Mouse (Mus musculus) neutrophil, adult 5-6 weeks (primary cell): ENCODE measurements around the gene Adamts13. TPM values are rescaled to one million over a fixed set of nuclear protein-coding genes. Genes with fewer than 3 reads are reported as not detected.
A peak's percentile ranks its signal among the peaks of the same experiment; 100 is the strongest.

ENCODE experiments used
- ATAC-seq: fragments of 151-379, 151-347 bp; 2 replicates; pipeline ENCODE4 v1.8.0; 2017; ENCODE audit warnings: mild to moderate bottlenecking, moderate TSS enrichment; ENCODE audit not compliant: insufficient number of reproducible peaks, poor library complexity, low FRiP score, severe bottlenecking; ENCODE audit errors: extremely low read depth
- total RNA-seq: library from RNA; stranded (forward); fragments of 200-1000 nt; gene quantifications from 2 replicates; pipeline ENCODE4 v1.2.3, GENCODE M21; 2017

Gene Adamts13
- total RNA-seq, 1 experiment from 2014 or later: not detected

- ATAC-seq: no peak
Measured at GRCm38 (mm10) chr2:27026857-27027617, 53.8 kb downstream of the Adamts13 start.

- ATAC-seq: peak; percentile 84
Measured at GRCm38 (mm10) chr2:27027618-27028436, 54.6 kb downstream of the Adamts13 start, which contains the start of gene Slc2a6. Gene Slc2a6 (minus strand): TSS chr2:27027998.

- no peak for ATAC-seq
Measured at GRCm38 (mm10) chr2:27028437-27029015, 55.3 kb downstream of the Adamts13 start.

- ATAC-seq: no peak
Measured at GRCm38 (mm10) chr2:27032361-27032760, 59.1 kb downstream of the Adamts13 start.

- no peak for ATAC-seq
Measured at GRCm38 (mm10) chr2:27036003-27036402, 62.8 kb downstream of the Adamts13 start.

- no peak for ATAC-seq
Measured at GRCm38 (mm10) chr2:27037008-27037407, 63.8 kb downstream of the Adamts13 start.

GRCm38 (mm10) chr2:27038596-27038995, 65.4 kb downstream of the Adamts13 start:
- ATAC-seq: peak; percentile 61; the same call in 1 of the 2 replicates

GRCm38 (mm10) chr2:27039286-27039685, 66.1 kb downstream of the Adamts13 start:
- ATAC-seq: no peak

GRCm38 (mm10) chr2:27042131-27042844, 69.1 kb downstream of the Adamts13 start:
- ATAC-seq: no peak

- 0 out of 2 replicates have a peak, but pooled peaks have one; percentile 21 for ATAC-seq
Measured at GRCm38 (mm10) chr2:27043461-27043860, 70.2 kb downstream of the Adamts13 start.

- no peak for ATAC-seq
Measured at GRCm38 (mm10) chr2:27044166-27044565, 71.0 kb downstream of the Adamts13 start.

GRCm38 (mm10) chr2:27044641-27045040, 71.4 kb downstream of the Adamts13 start:
- ATAC-seq: no peak

- ATAC-seq: no peak
Measured at GRCm38 (mm10) chr2:27045979-27046770, 73.0 kb downstream of the Adamts13 start.

GRCm38 (mm10) chr2:27049408-27049807, 76.2 kb downstream of the Adamts13 start:
- no peak for ATAC-seq

- ATAC-seq: no peak
Measured at GRCm38 (mm10) chr2:27058251-27058650, 85.0 kb downstream of the Adamts13 start.

GRCm38 (mm10) chr2:27058751-27059150, 85.5 kb downstream of the Adamts13 start:
- no peak for ATAC-seq

GRCm38 (mm10) chr2:27059187-27059586, 86.0 kb downstream of the Adamts13 start:
- no peak for ATAC-seq
